Mouse (Mus musculus) embryonic fibroblast, embryonic 13.5 days (primary cell): ENCODE measurements around the gene Ereg.

Experiments used
- CTCF ChIP-seq: IDR thresholded peaks from 2 replicates; pipeline ENCODE4 v1.5.1; 2011; ENCODE audit warnings: mild to moderate bottlenecking, control low read depth, low read length, moderate library complexity, borderline replicate concordance; ENCODE audit not compliant: insufficient read depth
- POLR2A ChIP-seq: IDR thresholded peaks from 2 replicates; pipeline ENCODE4 v1.6.1; 2011; ENCODE audit warnings: low read depth, mild to moderate bottlenecking, control low read depth, low read length, moderate library complexity

GRCm38 (mm10) chr5:91090301-91090700 lies 15.9 kb downstream of the Ereg start:
- TF ChIP-seq CTCF (no peak), POLR2A (no peak)
